Mouse (Mus musculus) ovary, postnatal 10 days (tissue): ENCODE measurements at regions not wholly inside any gene's neighbourhood (a gene's known extent, or its start where the extent isn't known, plus 50 kb on each side); places are given as distances from the start of the nearest gene placed in this dataset.

Experiments used
- DNase-seq: peaks from one replicate; pipeline ENCODE4 v3.0.0; 2022; ENCODE audit warnings: low spot score

DNA sequence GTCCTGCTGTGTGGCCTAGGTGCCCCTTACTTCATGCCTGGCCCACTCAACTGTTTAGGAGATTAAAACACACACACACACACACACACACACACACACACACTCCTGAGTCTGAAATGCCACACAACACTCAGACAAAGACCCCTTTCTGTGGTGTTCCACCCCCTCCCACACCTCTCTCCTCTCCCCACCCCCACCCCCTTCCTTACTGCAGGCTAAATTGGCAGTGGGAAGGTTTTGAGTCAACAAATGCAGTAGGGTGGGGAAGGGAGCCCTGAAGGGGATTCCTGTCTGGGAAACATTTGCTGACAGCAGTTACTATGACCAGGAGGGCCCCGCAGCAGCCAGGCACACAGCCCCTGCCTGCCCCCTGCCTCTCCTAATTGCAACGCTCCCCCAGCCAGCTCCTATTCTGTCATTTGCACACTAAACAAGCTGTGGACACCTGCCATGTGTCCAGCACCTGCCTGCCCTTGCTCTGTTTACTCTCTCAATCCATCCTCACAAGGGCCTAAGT is 69.5 kb downstream of the Ephb3 start:
- no peak for DNase-seq

DNA sequence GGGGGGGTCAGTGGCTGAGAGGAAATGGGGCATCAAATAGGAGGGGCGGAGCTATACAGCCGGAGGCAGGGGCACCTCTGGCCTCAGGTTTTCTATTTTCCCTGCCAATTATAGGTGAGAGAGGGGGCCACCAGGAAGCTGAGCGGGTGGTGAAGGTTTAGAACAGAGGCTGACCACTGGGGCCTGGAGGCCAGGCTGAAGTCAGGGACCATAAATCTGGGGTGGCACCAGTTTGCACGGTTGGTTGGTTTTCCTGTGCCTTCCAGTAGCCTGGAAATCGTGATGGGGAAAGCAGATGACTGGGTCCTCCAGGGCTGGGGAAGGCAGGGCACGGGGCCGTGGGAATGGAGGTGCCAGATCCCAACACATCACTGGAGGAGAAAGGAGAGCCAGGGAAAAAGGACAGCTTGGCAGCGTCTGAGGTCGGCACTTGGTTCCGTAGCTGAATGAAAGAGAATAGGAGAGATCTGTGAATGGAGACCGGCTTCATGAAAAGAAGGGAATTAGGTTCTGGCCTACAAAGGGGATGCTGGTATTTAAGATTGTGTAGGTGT is 73.3 kb downstream of the Ephb3 start:
- DNase-seq: no peak

DNA sequence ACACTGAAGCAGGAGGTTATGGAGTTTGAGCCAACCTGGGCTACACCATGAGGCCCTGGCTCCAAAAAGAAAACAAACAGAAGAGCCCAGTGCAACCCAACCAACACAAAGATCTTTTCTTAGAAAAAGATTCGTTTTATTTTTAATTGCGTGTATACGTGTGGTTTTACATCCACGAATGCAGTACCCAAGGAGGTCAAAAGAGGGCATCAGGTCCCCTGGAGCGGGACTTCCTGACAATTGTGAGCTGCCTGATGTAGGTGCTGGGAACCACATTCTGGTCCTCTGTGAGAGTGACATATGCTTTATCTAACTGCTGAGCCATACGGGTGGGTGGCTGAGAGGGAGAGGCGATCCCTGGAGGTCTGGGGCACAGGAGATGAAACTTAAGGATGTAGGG is 73.8 kb downstream of the Ephb3 start:
- no peak for DNase-seq

DNA sequence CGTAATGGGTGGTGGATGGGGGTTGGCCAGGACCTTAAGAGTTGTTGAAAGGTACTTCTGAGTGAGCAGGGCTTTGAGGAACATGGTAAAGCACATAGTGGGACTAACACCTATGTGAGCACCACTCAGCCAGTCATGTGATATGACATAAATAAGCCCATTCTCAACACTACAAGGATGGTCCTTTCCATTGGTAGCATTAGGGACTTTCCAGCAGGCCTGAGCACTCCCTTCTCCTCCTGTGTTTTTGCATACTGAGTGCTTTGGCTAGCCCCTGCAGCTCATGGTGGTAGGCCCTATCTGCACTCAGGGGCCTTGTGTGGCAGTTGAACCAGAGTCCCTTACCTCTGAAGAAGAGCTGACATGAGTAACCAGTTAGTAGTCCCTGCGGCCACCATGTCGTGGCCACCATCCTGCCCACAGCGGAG is 75.7 kb downstream of the Ephb3 start:
- no peak for DNase-seq

DNA sequence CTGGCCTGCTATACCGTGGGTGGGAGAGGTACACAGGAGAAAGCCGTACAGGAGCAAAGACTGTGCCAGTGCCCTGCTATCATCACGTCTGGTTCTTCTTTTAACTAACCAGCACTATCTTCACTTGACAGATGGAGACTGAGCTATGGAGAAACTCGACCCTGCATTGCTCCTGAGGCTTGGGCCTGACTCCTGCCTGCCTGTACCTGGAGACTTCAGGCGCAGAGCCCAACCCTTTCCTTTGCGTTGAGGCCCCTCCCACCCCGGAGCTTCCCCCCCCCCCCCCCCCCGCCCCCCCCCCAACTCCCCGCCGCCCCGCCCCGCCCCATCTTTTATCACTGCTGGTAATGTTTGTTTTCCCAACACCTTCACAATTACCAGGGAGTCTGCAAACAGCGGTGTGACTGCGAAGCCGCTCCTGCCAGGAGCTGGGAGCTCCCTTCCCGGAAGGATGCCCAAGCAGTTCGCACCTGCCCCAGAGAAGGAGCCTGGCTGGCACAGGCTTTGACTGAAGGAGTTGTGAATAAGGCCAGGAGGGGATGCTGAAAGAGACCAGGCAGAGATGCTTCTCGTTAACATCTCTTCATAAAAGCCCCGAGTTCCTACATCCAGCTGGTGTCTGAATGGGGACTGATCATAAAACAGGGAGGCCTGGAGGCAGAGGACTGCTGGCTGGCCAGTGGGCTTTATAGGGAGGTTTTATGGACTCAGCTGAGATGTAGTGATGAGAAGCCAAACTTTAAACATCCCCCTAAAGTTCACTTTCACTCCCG is 77.6 kb downstream of the Ephb3 start:
- no peak for DNase-seq

DNA sequence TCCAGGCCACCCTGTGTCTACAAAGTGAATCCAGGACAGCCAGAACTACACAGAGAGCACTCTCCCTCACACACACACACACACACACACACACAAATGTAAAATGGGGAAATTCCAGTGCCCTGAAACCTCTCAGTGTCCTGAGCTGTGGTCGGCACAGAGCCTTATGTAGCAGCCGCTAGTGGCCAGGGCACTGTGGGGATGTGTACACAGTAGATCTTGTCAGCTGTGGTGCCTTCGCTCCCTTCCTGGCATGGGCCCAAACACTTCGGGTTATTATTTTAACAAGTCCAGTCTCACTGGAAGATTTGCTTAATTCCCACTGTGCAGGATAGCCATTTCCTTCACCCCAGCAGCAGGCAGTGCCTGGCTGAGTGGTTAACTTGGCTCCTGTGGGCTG is 81.5 kb downstream of the Ephb3 start:
- DNase-seq: no peak

DNA sequence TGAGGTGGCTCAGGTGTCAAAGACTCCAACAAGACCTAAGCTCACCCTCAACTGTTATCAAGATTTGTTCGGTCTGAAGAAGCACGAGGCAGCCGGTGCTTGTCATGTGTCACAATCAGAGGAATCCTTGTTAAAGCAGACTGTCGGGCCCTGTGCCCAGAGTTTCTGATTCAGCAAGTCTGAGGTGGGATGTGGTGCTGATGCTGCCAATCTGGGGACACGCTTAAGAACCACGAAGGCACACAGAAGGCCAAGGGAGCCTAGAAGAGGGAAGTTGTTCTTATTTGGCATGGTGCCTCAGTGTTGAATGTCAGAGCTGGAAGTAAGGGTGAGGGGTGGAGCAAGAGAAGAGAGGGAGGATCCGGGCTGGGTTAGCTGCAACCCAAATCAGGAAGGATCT is 85.0 kb downstream of the Ephb3 start:
- DNase-seq: no peak

DNA sequence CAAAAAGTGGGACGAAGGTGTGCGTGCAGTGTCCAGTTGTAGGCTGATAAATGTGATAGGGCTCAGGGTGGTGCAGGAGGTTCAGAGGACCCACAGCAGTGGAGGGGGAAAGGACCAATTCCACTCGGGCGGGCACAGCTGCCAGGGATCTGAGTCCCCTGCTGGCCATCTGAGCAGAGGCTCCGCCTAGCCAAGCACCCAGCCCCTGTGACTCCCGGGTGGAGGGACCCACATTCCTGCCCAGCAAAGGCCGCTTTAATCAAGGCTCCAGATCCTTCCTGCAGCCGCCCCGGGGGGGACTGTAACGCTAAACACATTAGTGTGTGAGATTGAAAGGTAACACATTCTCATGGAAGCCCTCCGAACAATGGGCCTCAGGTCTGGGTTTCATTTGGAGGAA is 88.5 kb downstream of the Ephb3 start:
- no peak for DNase-seq

DNA sequence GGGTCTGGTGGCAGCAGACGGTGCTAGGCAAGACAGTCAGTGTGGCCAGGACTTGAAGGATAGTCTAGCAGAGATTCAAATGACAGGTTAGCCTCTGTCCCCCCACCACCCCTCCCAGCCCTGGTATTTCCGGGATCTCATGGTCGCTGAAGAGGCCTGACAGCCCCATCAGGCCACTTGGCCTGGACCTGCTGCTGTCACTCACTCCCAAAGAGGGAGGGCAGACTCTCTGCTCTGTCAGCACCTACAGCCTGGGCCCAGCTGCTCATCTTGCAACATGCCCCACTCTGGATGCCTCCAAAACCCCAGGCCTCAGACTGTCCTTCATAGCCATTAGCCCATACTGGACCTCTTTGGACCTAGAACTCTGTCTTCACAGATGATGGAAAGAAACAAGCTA is 89.0 kb downstream of the Ephb3 start:
- no peak for DNase-seq

DNA sequence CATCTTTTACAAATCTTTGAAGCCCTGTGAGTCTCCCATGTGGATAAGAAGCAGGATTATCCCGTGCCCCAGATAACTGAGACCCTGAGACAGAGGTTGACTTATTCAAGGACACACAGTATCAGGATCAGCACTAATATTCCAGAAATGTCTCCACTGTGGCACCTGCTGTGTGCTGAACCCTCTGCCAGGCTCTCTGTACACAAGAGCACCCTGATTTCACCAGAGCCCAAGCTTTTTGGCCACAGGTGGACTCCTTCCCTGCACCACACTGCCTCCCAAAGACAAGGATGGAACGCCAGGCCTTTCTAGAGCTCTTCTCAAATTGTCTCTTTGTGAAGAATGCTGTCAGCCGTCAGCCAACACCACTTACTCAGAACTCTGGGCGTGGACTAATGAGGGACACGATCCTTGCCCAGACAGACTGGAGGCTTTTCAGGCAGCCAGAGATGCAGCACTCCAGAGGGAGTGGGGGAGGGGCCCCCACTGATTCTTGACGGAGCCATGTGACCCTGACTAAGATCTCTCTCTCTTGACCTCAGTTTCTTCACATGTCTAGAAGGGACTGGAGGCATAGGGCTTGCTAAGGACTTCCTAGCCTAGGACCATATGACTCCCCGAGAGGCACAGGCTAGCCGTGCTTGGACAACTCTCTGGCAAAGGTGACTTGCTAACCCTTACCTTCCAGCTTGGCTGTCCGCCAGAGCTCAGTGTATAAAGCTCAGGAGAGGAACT is 90.3 kb downstream of the Ephb3 start:
- no peak for DNase-seq

DNA sequence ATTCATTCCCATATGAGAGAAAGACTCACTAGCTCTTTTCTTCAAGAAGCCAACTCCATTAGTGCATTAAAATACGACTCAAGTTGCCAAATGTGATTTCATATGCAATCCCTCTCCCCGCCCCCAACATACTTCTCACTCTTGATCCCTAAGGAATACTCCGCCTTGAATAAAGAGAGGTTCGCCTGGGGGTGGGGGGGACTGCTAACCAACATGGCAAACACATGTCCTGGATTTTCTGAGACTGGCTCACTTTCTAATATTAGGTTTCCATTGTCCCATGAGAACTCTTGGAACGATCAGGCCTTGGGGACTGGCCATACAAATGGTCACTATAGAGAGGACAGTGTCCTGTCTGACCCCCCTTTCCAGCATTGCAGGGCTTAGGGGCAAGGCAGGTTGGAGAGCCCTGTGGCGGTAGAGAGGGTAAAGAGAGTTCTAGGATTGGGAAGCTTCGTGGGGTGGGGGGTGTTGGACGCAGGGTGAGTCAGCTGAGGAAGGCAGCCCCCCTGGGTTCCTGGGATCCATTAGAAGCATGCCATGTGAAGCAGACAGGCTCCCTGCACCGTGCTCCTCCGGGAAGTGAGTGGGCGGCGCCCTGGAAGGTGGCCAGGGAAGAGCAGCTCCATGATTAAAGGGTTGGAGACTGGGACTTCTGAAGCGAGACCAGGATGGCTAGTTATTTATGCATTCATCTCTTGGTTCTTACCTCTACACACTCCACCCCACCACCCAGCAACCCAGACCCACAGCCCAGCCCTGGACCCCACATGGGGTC is 91.6 kb downstream of the Ephb3 start:
- DNase-seq: no peak

DNA sequence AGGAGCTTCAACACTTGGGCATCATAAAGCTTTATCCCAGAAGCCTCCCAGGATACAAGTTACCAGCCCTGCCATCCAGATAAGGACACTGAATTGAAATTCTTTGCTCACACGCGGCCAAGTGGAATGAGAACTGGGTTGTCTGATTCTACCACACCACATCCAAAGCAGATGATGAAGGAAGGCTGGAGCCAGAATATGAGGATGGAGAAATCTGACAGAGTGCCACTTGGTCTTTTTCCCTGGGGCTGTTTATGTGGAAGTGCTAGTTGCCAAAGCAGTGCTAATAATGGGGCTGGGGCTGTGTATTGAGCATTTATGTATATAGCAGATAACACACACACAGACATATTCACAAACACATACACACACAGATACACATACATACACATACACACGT is 92.2 kb downstream of the Ephb3 start:
- DNase-seq: no peak

DNA sequence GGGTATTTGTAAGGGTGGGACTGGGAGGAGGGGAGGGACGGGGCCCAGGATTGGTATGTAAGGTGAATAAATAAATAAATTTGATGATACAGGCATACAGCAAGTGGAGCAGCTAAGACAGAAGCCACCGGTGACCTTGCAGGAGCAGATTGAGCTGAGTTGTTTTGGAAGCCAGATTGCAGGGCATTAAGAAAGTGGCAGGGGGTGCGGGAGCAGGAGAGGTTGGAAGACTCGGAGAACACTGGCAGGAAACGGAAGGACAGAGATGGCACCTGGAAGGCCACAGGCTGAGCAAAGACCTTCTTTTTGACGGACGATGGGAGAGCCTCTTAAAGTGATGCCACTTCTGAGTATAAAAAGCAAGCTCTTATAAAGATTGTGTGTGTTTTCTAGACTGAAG is 94.3 kb downstream of the Ephb3 start:
- DNase-seq: no peak

DNA sequence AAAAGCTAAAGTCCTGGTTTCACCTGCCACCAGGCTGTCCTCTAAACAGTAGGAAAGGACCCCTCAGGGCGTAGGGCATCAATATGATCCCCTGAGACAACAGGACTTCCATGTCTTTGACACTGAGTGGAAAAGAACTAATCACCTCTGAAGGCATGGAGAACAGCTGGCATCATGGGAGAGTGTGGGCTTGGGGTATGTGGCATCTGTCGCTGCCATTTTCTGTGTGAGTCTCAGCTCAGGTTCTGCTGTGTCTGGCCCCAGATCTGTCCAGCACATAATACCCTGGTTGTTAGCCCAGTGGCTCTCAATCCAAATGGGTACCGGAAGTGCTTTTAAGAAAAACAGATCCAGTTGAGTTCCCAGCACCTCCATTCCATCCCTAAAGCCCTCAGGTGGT is 101.3 kb downstream of the Ephb3 start:
- DNase-seq: no peak

DNA sequence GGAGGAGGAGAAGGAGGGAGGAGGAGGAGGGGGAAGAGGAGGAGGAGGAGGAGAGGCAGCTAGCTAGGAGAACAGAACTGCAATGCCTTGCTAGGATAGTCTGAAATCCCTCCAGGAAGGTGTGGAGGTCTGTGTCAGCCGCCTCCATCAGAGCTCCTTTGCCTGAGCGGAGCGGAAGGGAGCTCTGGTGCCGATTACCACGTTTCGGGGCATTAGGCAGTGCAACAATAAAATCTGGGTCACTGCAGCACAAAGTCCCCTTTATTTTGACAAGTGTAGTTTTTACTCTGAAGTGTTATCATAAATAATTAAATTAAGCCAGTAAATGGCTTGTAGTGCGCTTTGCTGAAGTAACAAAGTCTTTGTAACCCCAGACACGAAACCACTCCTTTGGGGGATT is 104.0 kb downstream of the Ephb3 start:
- no peak for DNase-seq

DNA sequence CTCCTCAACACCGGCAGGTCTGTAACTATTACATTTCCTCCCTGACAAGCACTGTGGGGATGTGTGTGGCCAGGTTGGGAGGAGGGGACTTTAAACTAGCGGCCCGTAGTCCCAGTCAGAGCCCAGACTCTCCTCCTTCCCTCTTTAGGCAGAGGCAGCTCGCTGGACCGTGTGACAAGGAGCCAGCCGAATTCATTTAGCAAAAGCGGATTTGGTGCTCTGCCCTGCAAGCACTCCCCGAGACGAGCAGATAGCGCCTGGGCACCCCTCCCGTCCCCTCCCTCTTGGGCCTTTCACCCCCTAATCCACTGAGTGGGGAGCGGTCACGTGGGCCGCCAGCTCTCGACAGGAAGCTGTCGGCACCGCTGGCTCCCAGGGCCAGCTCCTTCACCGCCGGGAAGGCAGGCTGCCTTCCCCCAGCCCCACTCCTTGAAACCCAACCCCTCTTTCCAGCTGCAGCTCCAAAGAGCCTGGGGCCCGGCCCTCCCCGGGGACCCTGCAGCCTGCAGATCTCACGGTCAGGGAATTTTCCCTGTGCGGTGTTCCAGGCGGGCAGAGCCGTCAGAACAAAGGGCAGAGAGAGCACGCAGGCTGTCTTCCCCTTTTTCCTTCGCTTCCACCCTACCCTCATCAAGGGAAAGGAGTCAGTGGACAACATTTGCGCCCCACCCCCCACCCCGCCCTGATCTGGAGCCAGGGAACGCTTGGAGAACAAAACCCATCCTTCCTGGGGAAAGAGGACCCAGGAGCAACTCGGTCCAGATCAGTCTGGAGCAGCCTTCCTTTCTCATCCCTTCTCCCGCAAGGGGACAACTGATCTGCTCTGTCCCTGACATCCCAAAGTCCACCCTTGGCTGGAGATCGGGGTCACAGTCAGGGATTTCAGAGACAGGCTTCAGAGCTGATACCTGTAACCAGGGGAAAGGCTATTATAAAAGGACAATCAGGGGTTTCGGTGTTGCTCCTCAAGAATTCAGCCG is 106.4 kb downstream of the Ephb3 start:
- peak; percentile 53 for DNase-seq

DNA sequence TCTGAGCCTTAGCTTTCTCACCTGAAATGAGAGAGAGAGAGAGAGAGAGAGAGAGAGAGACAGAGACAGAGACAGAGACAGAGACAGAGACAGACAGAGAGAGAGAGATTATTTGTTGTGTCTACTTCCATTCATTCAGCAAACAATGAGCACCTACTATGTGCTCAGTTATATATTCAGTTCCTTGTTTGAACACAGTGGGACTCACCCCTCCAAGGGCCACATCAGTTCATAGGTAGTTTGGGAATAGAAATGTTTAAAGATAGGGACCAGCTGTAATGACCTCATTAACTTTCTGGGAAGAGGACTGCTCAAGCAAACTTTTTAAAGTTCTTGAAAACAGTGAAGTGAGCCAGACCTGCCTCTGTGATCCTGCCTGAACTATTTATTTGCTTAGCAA is 107.2 kb downstream of the Ephb3 start:
- no peak for DNase-seq

DNA sequence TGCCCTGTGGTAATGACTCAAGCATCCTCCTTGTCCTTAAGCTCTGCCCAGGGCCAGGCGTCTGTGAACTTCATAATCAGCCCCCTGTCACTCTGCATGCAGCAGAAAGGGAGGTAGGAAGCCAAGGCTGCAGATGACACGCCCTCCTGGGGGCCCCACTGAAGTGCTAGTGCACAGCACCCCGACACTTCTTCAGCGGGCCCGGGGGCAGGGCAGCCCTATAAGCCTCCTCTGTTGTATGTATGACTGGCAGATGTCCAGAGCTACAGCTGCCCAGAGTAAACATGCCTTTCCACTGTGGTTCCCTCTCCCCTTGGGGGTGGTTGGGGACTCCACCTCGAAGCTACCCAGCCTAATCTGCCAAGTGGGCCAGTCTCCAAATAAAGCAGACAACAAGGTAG is 107.2 kb upstream of the Vps8 start:
- DNase-seq: no peak

DNA sequence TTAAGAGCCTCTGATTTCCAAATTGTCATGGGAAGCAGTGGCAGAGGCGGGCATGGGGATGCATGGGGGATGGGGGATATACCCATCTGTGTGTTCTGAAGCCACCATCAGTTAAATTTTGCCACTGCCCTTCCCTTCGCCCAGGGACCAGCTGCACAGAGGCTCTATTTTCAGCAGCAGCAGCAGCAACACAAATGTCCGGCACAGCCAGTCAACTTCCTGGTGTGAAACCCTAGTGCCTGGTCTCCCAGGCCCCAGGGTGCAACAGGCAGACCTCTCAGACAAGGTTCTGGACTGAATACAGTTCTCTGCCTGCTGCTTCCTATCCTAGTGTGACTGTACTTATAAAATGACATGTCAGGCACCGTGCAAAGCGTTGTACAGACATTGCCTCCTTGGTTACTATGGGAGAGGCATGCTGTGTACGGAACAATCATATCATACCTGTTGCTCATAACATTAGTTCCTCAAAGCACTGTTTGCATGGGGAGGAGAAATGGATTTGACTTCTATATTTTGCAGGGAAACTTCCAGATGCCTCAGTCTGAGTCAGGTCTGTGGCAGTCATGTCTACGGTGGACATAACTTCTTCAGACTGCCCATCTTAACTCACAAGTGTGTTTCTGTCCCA is 104.8 kb upstream of the Vps8 start:
- DNase-seq: no peak

DNA sequence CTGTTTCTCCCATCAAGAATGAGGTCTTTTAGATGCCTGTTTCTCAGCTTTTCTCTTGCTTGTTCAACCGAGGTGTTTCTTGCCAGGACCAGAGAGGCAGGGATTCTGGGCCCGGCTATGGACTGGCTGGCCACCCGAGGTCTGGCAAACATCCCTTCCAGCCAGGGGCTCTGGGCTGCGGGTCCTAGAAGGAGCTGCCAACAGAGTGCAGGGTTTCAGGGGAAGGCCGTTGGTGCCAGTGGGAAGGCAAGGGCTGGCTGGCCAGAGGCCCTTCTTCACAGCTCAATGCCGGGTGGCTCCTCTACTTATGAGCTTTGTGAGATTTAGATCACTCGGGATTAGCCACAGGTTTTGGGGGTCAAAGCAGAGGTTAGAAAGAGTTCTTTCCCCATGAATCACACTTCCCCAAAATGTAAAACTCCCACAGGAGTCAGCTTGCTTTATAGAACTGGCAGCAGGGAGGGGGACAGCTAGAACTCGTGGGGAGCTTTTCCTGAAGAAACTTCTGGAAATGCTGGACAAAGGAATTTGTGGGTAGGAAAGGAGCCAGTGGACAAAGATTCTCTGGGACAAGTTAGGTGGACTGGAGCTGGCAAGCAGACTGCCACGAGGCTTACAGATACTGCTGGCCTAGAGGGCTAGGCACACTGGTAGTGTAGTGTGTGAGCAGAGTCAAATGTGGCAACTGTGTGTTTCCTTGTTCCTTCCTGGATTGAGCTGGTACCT is 104.1 kb upstream of the Vps8 start:
- DNase-seq: no peak
